In the genomic region with DNA sequence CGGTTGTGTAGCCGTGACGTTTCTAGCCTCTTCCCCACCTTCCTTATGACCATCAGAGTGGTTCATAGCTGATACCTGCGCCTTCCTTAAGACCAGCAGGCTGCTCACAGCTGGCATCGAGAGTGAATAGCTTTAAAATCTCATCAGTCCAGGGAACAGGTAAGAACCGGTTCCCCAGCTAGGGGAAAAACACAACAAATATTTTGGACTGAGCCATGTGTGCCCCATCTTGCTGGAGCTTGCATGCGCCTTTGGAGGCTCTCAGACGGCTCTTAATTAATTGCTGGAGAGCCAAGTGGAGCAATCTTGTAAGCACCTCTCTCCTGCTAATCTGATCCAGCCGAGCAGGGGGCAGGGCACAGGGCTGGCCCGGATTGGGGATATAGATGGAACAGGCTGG, we compare ENCODE assay signal across 23 mouse cellular contexts.
A peak's percentile ranks its signal among the peaks of the same experiment; 100 is the strongest.
DNase-seq lines count a peak whose midpoint lies in the region; ATAC-seq lines count a peak whose summit lies in the region.
"Had no signal": no experiment of that assay in that cellular context is flagged by ENCODE, and none has a peak within 500 bp of the region (broad histone marks: within the 10 kb centered on the region; RNA-seq: fewer than 3 reads in every experiment).

No protein-coding gene starts in this region.

- H3K4me3 ChIP-seq in embryonic facial prominence, embryonic 14.5 days (ENCODE audit: low read depth, low read length): no peak overlapping the region
- no peak overlapping the region for H3K4me3 ChIP-seq in embryonic facial prominence, embryonic 15.5 days (replicated peaks)
- no peak overlapping the region for H3K4me3 ChIP-seq in limb, embryonic 10.5 days
- H3K4me3 ChIP-seq: embryonic facial prominence, embryonic 12.5 days; erythroblast, embryonic 14.5 days; forebrain, embryonic 13.5 days; forebrain, embryonic 15.5 days had no signal

- peaks cover 16% of the 10 kb centered on the region for H3K4me1 ChIP-seq in embryonic facial prominence, embryonic 14.5 days (ENCODE audit: control insufficient read depth, insufficient read depth, low read length)
- H3K4me1 ChIP-seq in embryonic facial prominence, embryonic 15.5 days: peaks cover 19% of the 10 kb centered on the region
- peaks cover 37% of the 10 kb centered on the region for H3K4me1 ChIP-seq in limb, embryonic 10.5 days
- H3K4me1 ChIP-seq: forebrain, embryonic 13.5 days; forebrain, embryonic 15.5 days had no signal

- H3K4me2 ChIP-seq in embryonic facial prominence, embryonic 14.5 days (ENCODE audit: low read depth, low read length): no peak overlapping the region
- no peak overlapping the region for H3K4me2 ChIP-seq in embryonic facial prominence, embryonic 15.5 days (replicated peaks)
- H3K4me2 ChIP-seq: embryonic facial prominence, embryonic 12.5 days; forebrain, embryonic 13.5 days; forebrain, embryonic 15.5 days had no signal

- peak; percentile 66 for DNase-seq in embryonic facial prominence, embryonic 14.5 days (ENCODE audit: low spot score)
- no peak for DNase-seq in limb, embryonic 10.5 days (ENCODE audit: low spot score)
- DNase-seq in cerebellum, postnatal 10 days: no peak
- DNase-seq: adrenal gland, adult 8-10 months; adrenal gland, postnatal 14 days; adrenal gland, postnatal 36 days; cerebellum, adult 11-12 months; cerebellum, adult 2 months; cerebellum, adult 9-10 months; cerebellum, postnatal 14 days; cerebellum, postnatal 36 days; embryo, embryonic 11 days; forebrain, postnatal 0 days had no signal

- no peak overlapping the region for H3K27ac ChIP-seq in embryonic facial prominence, embryonic 14.5 days (replicated peaks; ENCODE audit: low read depth, low read length)
- 0 out of 2 replicates have a peak overlapping the region, but pooled peaks have one; percentile 34 for H3K27ac ChIP-seq in embryonic facial prominence, embryonic 15.5 days (replicated peaks)
- H3K27ac ChIP-seq in limb, embryonic 10.5 days: peak overlapping the region; percentile 58; the same call in 1 of the 2 replicates
- H3K27ac ChIP-seq: embryonic facial prominence, embryonic 12.5 days; forebrain, embryonic 13.5 days; forebrain, embryonic 15.5 days had no signal

- H3K9ac ChIP-seq in embryonic facial prominence, embryonic 14.5 days (ENCODE audit: low read depth, low read length): no peak overlapping the region
- H3K9ac ChIP-seq in embryonic facial prominence, embryonic 15.5 days: no peak overlapping the region
- H3K9ac ChIP-seq: embryonic facial prominence, embryonic 12.5 days; forebrain, embryonic 13.5 days; forebrain, embryonic 15.5 days; forebrain, postnatal 0 days had no signal

- H3K36me3 ChIP-seq in embryonic facial prominence, embryonic 14.5 days (ENCODE audit: control insufficient read depth, insufficient read depth, low read length): no peaks in the 10 kb centered on the region
- no peaks in the 10 kb centered on the region for H3K36me3 ChIP-seq in embryonic facial prominence, embryonic 15.5 days
- H3K36me3 ChIP-seq in limb, embryonic 10.5 days: no peaks in the 10 kb centered on the region
- H3K36me3 ChIP-seq: embryonic facial prominence, embryonic 12.5 days; forebrain, embryonic 15.5 days; G1E had no signal

- no peaks in the 10 kb centered on the region for H3K27me3 ChIP-seq in embryonic facial prominence, embryonic 14.5 days (replicated peaks; ENCODE audit: control insufficient read depth, insufficient read depth, low read length)
- H3K27me3 ChIP-seq in embryonic facial prominence, embryonic 15.5 days: no peaks in the 10 kb centered on the region
- 0 out of 2 replicates have a peak, but pooled peaks cover 6% of the 10 kb centered on the region for H3K27me3 ChIP-seq in limb, embryonic 10.5 days (ENCODE audit: low read depth, poor library complexity, severe bottlenecking)
- H3K27me3 ChIP-seq: CH12.LX; forebrain, embryonic 13.5 days; forebrain, embryonic 15.5 days; Patski had no signal

- H3K9me3 ChIP-seq in embryonic facial prominence, embryonic 14.5 days (ENCODE audit: control insufficient read depth, low read length): no peaks in the 10 kb centered on the region
- no peaks in the 10 kb centered on the region for H3K9me3 ChIP-seq in embryonic facial prominence, embryonic 15.5 days (replicated peaks)
- H3K9me3 ChIP-seq in limb, embryonic 10.5 days (replicated peaks): no peaks in the 10 kb centered on the region
- H3K9me3 ChIP-seq: embryonic facial prominence, embryonic 12.5 days; forebrain, embryonic 13.5 days; forebrain, embryonic 15.5 days; G1E had no signal

- ATAC-seq in embryonic facial prominence, embryonic 14.5 days (ENCODE audit: low read depth): peak; percentile 17; the same call in 1 of the 2 replicates
- ATAC-seq in embryonic facial prominence, embryonic 15.5 days (ENCODE audit: insufficient number of reproducible peaks, low FRiP score, low TSS enrichment, low read depth): no peak
- ATAC-seq in megakaryocyte, adult 5-6 weeks (ENCODE audit: poor library complexity, severe bottlenecking): no peak
- ATAC-seq: activated CD4-positive, CD25-positive, alpha-beta regulatory T cell, adult 4 months; forebrain, embryonic 13.5 days; forebrain, embryonic 15.5 days; forebrain, postnatal 0 days; Patski had no signal

- WGBS in embryonic facial prominence, embryonic 14.5 days: 72% methylated on average over 10 of the region's 10 CpGs
- WGBS in embryonic facial prominence, embryonic 15.5 days: 63% methylated on average over 10 of the region's 10 CpGs
- WGBS in limb, embryonic 10.5 days: 63% methylated on average over 10 of the region's 10 CpGs
